Mouse (Mus musculus) induced T-regulatory cell, adult 2 months (primary cell): ENCODE data around the gene Fam57b.

Experiments
- DNase-seq: peaks from one replicate; pipeline ENCODE4 v3.0.0-alpha.2; 2012; ENCODE audit warnings: low read depth

Fam57b gene

DNA sequence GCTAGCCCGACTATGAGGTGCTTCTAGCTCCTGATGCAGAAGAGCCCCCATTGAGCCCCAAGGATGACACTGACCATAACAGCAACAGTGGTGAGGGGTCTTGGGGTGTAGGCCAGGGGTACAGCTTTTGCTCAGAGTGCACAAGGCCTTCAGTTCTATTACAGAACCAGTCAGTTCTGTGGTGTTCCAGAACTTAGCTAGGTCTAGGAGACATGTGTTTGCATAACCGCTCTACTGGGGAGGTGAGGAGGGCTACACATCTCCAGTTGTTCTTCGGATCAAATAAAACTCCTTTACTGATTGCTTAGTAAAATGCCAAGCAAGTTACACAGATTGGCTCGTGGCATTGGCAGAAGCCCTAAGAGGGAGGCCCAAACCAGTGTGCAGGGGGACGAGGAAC lies 34.1 kb downstream of the Fam57b start, which contains the start of gene 4930451I11Rik:
Gene 4930451I11Rik (minus strand): TSS at position 101 of the 400 bp plus-strand sequence.
- no peak for DNase-seq

- DNase-seq: peak; percentile 88
Measured at GRCm38 (mm10) chr7:126832036-126832598, 34.6 kb downstream of the Fam57b start.

GRCm38 (mm10) chr7:126833294-126833693 lies 35.8 kb downstream of the Fam57b start:
- no peak for DNase-seq

DNA sequence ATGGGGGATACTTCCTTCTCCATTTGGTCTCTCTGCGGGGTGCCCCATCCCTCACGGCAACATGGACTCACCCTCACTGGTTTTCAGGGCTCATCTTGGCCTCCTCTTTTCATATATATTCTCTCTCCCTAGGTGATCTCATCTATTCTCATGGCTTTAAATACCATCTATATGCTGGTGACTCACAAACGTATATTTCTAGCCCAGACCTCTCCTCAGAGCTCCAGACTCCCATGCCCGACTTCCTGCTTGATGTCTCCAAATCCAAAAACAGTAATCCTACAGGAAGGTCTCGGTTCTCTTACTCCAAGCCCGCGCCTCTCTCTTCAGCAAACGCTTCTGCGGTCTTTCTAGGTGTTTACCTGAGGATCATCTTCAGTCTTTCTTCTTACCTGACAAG lies 45.8 kb downstream of the Fam57b start:
- no peak for DNase-seq

- no peak for DNase-seq
Measured at GRCm38 (mm10) chr7:126845516-126845915, 48.0 kb downstream of the Fam57b start.

GRCm38 (mm10) chr7:126847116-126847420 lies 49.6 kb downstream of the Fam57b start, which contains the start of gene Doc2a:
Gene Doc2a (plus strand): TSS chr7:126847416.
- DNase-seq: no peak

DNA sequence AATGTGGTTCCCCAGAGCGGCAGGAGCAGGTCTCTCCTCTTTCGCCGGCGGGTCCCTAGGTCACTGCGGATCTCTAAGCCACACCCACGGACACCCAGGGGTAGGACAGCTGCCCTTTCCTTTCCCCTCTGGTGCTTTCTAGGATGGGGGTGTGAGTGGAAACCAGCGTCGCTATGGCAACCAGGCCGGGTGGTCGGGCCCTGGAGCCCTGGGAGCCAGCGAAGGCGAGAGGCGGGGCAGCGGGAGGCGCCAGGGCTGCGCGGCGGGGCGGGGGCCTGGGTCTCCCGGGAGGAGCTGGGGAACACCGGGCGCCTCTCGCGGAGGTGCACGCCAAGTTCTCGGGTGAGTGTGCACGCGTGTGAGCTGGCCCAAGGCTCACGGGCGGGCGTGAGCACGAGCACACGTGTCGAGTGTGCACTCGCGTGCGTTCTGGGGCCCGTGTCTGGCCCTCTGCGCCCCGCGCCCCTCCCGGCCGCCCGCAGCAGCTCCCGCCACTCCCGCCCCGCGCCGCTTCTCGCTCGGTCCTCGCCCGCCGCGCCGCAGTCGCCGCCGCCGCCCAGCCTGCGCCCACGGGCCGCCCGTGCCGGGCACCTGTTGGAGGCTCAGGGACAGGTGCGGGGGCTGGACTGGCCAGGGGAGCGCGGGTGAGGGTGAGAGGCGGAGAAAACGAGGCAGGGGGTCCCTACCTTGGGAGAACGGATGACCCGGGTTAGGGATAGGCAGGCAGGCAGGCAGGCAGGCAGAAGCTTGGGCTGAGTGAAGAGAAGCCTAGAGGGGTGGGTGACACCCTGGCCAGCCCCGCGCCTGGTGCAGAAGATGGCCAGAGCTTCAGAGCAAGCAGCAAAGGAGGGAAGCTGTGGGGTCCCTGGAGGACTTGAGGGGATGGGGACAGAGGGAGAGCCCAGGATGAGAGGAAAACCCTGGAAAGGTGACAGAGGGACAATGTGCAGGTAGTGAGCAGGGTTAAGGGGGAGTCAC lies 50.2 kb downstream of the Fam57b start:
- DNase-seq: peak; percentile 20

- DNase-seq: no peak
Measured at GRCm38 (mm10) chr7:126848794-126849193, 51.3 kb downstream of the Fam57b start.

GRCm38 (mm10) chr7:126850161-126850560 lies 52.7 kb downstream of the Fam57b start:
- DNase-seq: no peak

DNA sequence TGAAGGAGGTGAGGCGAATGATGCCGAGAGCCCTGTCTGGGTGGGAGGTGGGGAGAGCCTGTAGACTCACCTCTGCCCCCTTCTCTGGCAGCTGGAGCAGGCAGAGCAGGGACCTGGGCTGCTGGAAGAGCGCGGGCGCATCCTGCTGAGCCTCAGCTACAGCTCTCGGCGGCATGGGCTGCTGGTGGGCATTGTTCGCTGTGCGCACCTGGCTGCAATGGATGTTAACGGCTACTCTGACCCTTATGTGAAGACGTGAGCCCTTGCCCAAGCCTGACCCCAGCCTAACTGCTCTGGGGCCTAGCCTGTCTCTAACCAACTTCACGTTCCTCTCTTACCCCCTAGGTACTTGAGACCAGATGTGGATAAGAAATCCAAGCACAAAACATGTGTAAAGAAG lies 53.7 kb downstream of the Fam57b start:
- DNase-seq: no peak

DNA sequence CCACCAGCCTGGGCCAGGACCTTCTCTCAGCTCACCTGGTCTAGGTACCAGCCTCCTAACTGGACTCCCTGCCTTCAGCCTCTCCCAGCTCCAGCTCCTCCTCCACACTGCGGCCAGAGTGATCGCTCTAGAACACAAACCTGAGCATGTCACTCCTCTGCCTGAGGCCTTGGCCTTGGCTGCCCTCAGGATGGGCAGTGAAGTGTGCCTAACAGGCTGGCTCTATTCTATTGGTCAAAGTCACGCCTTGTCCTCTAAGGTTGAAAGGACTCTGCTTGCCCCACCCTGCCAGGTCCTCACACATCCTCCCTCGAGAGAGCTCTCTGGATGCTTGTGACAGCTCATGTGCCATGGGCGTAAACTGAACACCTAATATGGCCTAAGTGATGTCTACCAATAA lies 56.0 kb downstream of the Fam57b start:
- DNase-seq: no peak

- no peak for DNase-seq
Measured at GRCm38 (mm10) chr7:126855641-126856040, 58.2 kb downstream of the Fam57b start.

DNA sequence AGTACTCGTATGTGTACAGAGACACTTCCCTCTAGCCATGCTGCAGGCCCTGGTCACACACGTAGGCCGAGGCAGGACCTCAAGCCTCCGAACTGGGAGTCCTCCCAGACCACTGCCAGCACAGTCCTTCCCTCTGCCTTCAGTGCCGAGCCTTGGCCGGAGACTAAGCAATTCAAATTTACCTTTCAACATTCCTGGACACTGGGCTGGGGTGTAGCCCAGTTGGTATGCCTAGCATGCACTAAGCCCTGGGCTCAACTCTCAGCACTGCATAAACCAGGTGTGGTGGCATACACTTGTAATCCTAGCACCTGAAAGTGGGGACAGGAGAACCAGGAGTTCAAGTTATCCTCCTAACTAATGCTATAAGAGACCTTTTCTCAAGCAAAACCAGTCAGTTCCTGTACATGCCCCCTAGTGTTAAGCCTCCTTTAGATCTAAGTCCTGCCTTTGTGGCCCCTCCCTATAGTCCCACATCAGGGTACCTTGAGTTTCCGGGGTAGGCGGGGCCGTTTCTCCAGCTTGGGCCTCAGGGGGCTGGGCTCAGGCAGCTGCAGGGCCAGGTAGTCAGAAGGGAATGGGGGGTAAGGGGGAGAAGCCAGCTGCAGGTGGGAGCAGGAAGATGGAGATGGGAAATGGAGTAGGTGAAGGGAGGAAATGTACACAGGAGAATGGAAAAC lies 59.4 kb downstream of the Fam57b start:
- no peak for DNase-seq

DNA sequence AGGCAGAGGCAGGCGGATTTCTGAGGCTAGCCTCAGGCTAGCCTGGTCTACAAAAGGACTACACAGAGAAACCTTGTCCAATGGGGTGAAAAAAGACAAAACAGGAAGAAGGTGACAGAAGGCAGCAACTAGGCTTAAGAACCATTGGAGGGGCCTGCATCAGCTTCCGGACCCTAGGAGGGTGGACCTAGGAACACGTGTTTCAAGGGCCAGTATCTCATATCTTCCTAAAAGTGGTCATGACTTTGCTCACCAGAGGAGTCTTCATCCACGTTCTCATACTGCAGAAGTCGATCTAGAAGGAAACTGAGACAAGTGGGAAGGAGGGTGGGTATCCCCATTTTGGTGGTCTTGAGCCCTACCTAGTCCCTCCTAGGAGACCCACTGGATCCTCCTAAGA lies 63.5 kb downstream of the Fam57b start:
- DNase-seq: peak; percentile 42

DNA sequence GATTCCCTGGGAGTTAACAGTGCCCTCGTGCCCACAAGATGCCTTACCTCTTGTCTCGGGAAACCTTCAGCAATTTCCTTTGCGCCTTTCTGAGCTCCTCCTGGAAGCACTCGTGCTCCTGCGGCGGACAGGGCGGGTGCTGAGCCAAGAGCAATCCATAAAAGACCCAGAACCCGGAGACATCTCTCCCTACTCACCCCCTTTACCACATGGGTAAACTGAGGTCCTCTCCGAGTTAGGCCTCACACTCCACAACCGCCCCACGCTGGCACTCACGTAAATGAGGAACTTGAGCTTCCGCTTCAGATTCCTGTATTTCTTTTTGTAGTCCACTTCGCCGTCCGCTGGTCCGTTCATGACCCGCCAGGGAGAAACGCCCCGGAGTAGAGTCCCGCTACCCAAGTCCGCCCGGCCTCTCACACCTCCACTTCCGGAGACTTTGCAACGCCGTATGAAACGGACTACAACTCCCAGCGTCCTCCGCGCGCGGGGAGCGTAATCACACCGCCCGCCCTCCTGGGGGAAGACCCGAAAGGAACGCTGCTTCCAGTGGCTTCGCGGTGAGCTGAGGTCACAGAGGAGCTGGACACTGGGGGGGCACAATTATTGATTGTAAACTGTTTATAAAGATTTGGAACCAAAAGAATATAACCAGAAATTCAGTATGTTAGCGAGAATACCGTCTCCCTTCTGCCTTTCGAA lies 64.1 kb downstream of the Fam57b start, which contains the start of gene Hirip3:
Gene Hirip3 (plus strand): TSS at position 544 of the 702 bp plus-strand sequence.
- peak; percentile 97 for DNase-seq

GRCm38 (mm10) chr7:126862147-126862784 lies 64.8 kb downstream of the Fam57b start, which contains the start of gene Ino80e:
Gene Ino80e (minus strand): TSS chr7:126862377.
- peak; percentile 98 for DNase-seq

DNA sequence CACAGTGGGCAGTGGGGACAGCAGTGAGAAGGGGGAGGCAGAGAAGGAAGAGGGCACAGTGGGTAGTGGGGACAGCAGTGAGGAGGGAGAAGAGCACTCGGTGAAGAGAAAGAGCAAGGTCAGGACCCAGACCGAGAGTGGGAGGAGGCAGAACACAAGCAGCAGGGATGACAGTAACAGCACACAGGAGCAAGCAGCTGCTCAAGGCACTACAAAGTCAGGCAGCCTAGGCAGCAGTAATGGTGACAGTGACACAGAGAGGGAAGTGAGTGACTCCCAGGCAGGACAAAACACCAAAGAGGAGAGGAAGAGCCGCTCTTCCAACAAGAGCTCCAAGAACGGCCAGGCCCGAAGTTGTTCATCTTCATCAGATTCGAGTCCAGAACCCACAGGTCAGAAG lies 66.3 kb downstream of the Fam57b start:
- no peak for DNase-seq

DNA sequence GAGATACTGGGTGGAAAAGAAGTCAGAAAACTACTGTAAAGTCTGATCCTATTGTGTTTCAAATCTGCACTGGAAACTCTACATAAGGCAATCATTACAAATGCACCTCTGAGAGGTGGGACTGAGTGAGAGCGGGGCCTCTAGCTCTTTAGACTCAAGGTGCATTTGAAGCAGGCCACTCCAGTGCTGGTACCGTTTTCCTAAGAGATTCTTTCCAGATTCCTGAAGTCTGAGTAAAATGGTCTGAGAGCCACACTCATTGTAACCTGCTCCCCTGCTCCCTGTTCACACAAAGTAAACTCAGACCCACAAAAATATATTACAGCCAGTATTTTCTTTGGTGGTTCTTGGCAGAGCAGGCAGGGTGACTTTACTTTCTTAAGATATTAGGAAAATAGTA lies 70.1 kb downstream of the Fam57b start:
- DNase-seq: no peak

- no peak for DNase-seq
Measured at GRCm38 (mm10) chr7:126868003-126868402, 70.5 kb downstream of the Fam57b start.

DNA sequence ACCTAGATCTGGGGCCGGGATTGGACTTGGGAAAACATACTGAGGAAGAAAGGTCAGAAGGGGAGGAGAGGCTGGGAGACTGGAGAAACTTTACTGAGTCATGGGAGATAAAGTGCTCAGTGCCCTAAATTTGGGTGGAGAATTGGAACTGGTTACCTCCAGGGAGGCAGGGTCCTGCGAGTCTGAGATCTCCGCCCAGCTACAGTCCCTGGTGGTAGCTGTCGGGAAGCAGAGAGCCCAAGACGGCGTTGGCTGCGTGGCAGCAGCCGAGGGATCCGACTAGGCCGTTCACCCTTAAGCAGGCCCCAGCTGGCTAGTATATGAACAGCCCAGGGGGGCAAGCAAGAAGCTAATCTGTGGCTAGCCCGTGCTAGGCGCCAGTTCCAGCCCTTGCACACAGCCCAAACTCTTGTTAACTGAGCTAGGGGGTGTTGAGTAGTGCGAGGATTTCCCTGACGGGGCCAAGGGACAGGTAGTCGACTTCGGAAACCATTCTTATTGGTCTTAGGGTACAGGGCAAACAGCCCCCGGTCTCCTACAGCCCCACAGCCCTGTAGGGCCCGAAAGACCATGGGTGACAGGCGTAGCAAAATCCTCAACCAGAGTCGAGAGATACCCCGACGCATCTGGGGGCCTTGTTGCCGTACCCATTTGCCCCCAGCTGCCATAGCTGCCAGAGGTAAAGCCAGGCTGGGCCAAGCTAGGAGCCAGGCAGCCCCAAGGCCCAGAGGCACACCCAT lies 72.5 kb downstream of the Fam57b start:
- no peak for DNase-seq

DNA sequence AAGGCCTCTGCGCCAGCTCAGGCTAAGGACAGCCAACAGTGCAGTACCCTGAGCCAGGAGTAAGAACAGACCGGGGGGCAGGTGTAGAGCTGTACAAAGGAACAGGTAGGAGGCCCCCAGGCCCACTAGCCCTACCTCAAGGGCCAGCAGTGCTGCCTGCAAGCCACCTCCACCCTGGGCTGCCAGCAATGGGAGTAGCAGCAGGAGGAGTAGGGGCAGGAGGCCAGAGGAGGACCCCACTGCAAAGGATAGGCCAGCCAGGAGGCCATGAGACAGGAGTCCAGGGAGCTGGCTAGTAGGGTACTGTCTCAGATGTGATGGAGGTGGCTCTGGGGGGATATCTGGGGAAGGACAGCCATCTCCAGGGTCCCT lies 73.0 kb downstream of the Fam57b start:
- DNase-seq: no peak
